Mouse (Mus musculus): Measurements from ENCODE around the gene Cfap157. TPM values are rescaled to one million over a fixed set of nuclear protein-coding genes. Genes with fewer than 3 reads are reported as not detected.

The Cfap157 gene
- total RNA-seq, 2 experiments from 2014 or later = not detected

GRCm38 (mm10) chr2:32752181-32752580 lies 32.0 kb downstream of the Cfap157 start:
- ATAC-seq (replicated peaks; ENCODE audit: poor library complexity, severe bottlenecking) = 0 out of 2 replicates have a peak, but pooled peaks have one; percentile 5

GRCm38 (mm10) chr2:32751665-32752033 lies 32.6 kb downstream of the Cfap157 start:
- no peak for ATAC-seq (replicated peaks; ENCODE audit: poor library complexity, severe bottlenecking)

GRCm38 (mm10) chr2:32750887-32751664 lies 33.2 kb downstream of the Cfap157 start:
- no peak for ATAC-seq (replicated peaks; ENCODE audit: poor library complexity, severe bottlenecking)

- ATAC-seq (replicated peaks; ENCODE audit: poor library complexity, severe bottlenecking) = 0 out of 2 replicates have a peak, but pooled peaks have one; percentile 42
These were observed 34.0 kb downstream of the Cfap157 start for GRCm38 (mm10) chr2:32750199-32750598.

- ATAC-seq (replicated peaks; ENCODE audit: poor library complexity, severe bottlenecking) = no peak
These were observed 35.1 kb downstream of the Cfap157 start for GRCm38 (mm10) chr2:32749082-32749481.

GRCm38 (mm10) chr2:32744272-32744982 lies 39.8 kb downstream of the Cfap157 start:
- ATAC-seq (replicated peaks; ENCODE audit: poor library complexity, severe bottlenecking) = peak; percentile 53; the same call in 1 of the 2 replicates

GRCm38 (mm10) chr2:32742173-32742531 lies 42.1 kb downstream of the Cfap157 start:
- ATAC-seq (replicated peaks; ENCODE audit: poor library complexity, severe bottlenecking) = no peak

- no peak for ATAC-seq (replicated peaks; ENCODE audit: poor library complexity, severe bottlenecking)
These were observed 42.7 kb downstream of the Cfap157 start for GRCm38 (mm10) chr2:32741273-32742172.

GRCm38 (mm10) chr2:32740916-32741272 lies 43.3 kb downstream of the Cfap157 start, which contains the start of gene 6330409D20Rik:
Gene 6330409D20Rik (minus strand): TSS chr2:32741016.
- ATAC-seq (replicated peaks; ENCODE audit: poor library complexity, severe bottlenecking) = no peak

GRCm38 (mm10) chr2:32739311-32739710 lies 44.9 kb downstream of the Cfap157 start:
- no peak for ATAC-seq (replicated peaks; ENCODE audit: poor library complexity, severe bottlenecking)

GRCm38 (mm10) chr2:32737008-32737407 lies 47.2 kb downstream of the Cfap157 start:
- peak; percentile 58 for ATAC-seq (replicated peaks; ENCODE audit: poor library complexity, severe bottlenecking)

- no peak for ATAC-seq (replicated peaks; ENCODE audit: poor library complexity, severe bottlenecking)
These were observed 47.9 kb downstream of the Cfap157 start for GRCm38 (mm10) chr2:32736306-32736829.

- ATAC-seq (replicated peaks; ENCODE audit: poor library complexity, severe bottlenecking) = no peak
These were observed 49.3 kb downstream of the Cfap157 start for GRCm38 (mm10) chr2:32734933-32735332.

- ATAC-seq (replicated peaks; ENCODE audit: poor library complexity, severe bottlenecking) = no peak
These were observed 49.7 kb downstream of the Cfap157 start for GRCm38 (mm10) chr2:32734480-32734879.

- no peak for ATAC-seq (replicated peaks; ENCODE audit: poor library complexity, severe bottlenecking)
These were observed 51.5 kb downstream of the Cfap157 start for GRCm38 (mm10) chr2:32732695-32733094.

GRCm38 (mm10) chr2:32731911-32732310 lies 52.3 kb downstream of the Cfap157 start:
- no peak for ATAC-seq (replicated peaks; ENCODE audit: poor library complexity, severe bottlenecking)

GRCm38 (mm10) chr2:32730854-32731253 lies 53.4 kb downstream of the Cfap157 start:
- ATAC-seq (replicated peaks; ENCODE audit: poor library complexity, severe bottlenecking) = no peak

- no peak for ATAC-seq (replicated peaks; ENCODE audit: poor library complexity, severe bottlenecking)
These were observed 54.7 kb downstream of the Cfap157 start for GRCm38 (mm10) chr2:32729547-32729946.

- ATAC-seq (replicated peaks; ENCODE audit: poor library complexity, severe bottlenecking) = no peak
These were observed 55.8 kb downstream of the Cfap157 start for GRCm38 (mm10) chr2:32728463-32728862.

GRCm38 (mm10) chr2:32727435-32727834 lies 56.8 kb downstream of the Cfap157 start:
- ATAC-seq (replicated peaks; ENCODE audit: poor library complexity, severe bottlenecking) = peak; percentile 99
